Mouse (Mus musculus) kidney, adult 2 months (tissue): ENCODE results near the gene Nrxn3.

ENCODE experiments used
- CTCF ChIP-seq: fragments of 200-500 bp; conservative IDR thresholded peaks from 2 replicates; pipeline ENCODE4 v1.5.1; 2011; ENCODE audit warnings: low read depth, mild to moderate bottlenecking, control low read depth, low read length, moderate library complexity, mixed read lengths; ENCODE audit not compliant: insufficient read depth, insufficient read length
- POLR2A ChIP-seq: fragments of 200-500 bp; IDR thresholded peaks from one replicate; pipeline ENCODE4 v1.6.1; 2011; ENCODE audit warnings: low read depth, low read length, control low read depth

DNA sequence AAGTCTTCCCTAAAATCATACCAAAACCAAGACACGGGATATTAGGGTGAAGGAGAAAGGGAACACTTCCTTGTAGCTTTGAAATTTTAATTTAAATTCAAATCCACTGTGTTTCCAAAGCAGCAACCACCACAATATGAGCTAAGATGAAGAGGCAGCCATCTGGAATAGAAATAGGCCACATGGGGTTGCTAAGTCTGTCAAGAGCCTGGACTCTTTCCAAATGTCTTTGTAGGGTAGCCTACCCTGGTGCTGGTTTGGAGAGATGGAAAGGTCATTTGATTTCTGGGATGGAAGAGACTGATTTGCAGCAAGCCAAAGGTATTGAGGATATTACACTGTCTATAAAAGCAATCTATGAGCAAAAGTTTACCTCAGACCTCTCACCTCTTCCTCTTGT is 539.6 kb downstream of the Nrxn3 start:
- TF ChIP-seq CTCF (no peak), POLR2A (no peak)
